Mouse (Mus musculus): ENCODE measurements around the gene Gal3st2.
"Not testable (repeated sequence)": the region's sequence is repeated elsewhere in the genome, so short reads cannot be mapped to it uniquely, and the experiment has no call there.

The Gal3st2 gene

DNA sequence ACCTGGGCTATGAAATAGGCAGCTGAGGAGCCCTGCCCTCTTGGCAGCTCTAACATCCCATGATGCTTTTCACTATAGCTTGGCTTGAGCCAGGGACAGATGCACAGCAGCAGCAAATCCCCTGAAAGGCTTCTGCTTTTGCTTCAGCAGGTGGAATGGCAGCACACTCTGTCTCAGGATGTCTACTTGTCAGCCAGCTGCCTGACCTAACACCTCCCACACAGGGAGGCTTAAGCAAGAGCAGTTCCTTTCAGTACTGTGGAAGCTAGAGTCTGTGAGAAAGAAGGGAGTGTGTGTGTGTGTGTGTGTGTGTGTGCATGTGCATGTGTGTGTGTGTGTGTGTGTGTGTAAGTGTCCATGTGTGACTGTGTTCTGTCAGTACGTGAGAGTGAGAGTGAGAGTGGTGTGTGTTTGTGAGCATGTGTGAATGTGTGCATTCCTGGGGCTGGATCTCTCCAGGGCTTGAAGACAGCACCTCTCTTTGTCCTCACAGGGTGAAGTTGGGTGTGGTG is 10.5 kb downstream of the Gal3st2 start:
- DNase-seq, result not testable (repeated sequence)

DNA sequence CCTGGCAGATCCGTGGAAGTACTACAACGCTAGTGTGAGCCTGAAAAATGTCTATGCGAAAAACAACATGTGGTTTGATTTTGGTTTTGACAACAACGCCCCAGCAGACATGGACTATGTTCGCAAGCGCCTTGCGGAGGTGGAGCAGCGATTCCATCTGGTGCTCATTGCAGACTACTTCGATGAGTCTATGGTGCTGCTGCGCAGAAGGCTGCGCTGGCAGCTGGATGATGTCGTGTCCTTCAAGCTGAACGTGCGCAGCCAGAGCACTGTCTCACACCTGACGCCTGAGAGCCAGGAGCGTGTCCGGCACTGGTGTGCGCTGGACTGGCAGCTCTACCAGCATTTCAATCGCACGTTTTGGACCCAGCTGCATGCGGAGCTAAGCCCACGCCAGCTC is 13.3 kb downstream of the Gal3st2 start:
- DNase-seq, result not testable (repeated sequence)

DNA sequence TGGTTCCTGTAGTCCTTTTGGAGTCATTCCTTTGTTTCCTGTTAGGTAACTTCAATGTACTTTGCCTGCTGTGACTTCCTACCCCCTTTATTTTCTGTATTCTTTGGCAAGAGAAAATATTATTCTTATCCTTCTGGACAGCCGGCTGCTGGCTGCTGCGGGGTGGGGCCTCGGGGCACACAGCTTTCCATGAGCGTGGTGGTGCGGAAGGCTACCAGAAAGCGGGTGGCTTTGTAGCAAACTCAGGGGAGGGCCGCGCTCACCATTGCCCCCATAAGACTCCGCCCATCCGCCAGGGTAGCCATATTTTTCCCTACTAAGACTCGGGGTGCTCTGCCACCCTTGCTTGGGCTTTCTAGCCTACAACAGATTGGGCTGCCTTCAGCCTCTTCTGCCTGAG is 20.7 kb downstream of the Gal3st2 start:
- not testable (repeated sequence) for DNase-seq

GRCm38 (mm10) chr1:93890936-93891335 is 29.8 kb downstream of the Gal3st2 start:
- DNase-seq, result not testable (repeated sequence)

GRCm38 (mm10) chr1:93897395-93897794 is 36.3 kb downstream of the Gal3st2 start:
- not testable (repeated sequence) for DNase-seq

DNA sequence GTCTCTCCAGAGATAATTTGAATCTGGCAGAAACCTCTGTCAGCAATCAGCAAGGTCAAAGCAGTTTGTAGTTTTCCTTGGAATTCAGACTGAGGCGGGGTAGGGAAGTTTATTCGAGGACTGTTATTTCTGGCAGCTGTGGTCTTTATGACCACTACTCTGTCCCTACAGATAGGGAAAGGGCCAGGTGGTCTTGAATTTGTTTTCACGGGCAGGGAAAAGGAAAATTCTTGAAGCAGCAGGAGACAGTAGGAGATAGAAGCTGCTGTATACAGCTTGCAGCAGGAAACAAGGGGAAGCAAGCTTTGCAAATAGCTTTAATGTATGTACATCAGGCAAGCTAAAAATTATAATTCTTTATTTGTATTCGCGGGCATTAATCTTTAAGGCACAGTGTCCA is 40.2 kb downstream of the Gal3st2 start:
- not testable (repeated sequence) for DNase-seq

DNA sequence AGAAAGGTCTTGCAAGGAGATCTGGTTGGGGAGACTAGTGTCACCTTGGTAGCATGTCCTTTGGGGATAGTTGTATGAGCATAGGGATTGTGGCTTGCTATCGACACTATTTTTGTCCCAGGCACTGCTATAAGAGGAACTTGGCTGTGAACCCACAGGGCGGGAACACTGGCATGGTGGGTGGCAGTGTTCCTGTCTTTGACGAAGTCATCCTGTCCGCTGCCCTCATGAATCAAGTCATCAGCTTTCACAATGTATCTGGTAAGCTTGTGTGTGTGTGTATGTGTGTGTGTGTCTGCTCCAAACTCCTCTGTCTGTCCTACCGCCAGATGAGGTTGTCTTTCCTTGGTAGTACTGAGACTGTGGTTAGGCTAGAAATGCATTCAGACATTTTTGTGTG is 45.6 kb downstream of the Gal3st2 start:
- DNase-seq, result not testable (repeated sequence)

GRCm38 (mm10) chr1:93908977-93909586 is 48.0 kb downstream of the Gal3st2 start:
- DNase-seq, result not testable (repeated sequence)

GRCm38 (mm10) chr1:93911877-93912276 is 50.8 kb downstream of the Gal3st2 start:
- not testable (repeated sequence) for DNase-seq

DNA sequence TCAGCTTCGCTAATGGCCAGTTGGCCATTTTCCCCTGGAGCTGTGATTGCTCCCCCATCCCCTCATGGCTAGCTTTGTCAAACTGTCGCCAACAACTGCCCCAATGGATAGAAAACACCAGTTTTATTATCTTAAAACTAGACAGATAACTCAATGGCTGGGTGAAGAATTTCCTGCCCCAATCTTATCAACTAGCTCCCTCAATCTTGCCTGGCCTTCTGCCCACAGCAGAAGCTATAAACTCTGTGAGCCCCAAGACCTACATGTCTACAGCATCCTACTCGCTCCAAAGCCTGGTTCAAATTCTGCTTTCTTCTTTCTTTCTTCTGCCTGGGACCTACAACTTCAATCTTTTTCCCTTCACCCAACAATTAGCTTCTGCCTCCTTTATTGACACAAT is 56.1 kb downstream of the Gal3st2 start:
- not testable (repeated sequence) for DNase-seq

DNA sequence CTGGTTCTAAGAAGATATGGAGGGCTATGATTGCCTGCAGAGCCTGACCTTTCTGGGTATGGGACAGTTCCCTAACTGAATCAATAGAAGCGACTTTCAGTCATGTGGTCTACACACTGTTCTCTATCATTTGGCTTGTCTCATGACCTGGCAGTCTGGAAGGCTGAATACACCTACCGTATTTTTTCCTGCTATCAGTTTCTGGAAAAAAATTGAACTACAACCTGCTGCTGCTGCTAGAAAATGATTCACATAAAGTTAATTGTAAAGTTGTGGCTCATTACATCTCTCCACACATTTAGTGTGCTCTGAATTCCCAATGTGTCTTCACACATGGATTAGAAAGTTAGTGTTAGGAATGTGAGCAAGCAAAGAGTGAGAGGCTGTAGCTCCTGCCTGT is 56.9 kb downstream of the Gal3st2 start, which contains the start of gene Gal3st2b:
Gene Gal3st2b (plus strand): TSS at position 301 of the 400 bp plus-strand sequence.
- DNase-seq, result not testable (repeated sequence)

DNA sequence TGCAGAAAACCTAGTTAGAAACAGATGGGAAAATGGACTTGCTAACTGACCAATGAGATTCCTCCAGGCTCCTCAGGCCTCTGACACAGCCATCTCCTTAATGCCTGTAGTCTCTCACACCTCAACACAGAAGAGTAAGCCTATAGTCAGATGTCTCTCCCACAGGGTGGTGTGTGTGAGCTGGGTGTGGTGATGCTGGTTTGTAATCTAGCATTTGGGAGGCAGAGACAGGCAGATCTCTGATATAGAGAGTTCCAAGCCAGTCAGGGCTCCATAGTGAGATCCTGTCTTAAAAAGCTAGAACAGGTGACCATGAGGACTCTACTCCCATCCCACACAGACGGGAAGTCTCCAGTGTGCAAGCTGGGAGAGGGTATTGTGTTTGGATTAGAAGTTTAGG is 57.7 kb downstream of the Gal3st2 start:
- DNase-seq, result not testable (repeated sequence)

DNA sequence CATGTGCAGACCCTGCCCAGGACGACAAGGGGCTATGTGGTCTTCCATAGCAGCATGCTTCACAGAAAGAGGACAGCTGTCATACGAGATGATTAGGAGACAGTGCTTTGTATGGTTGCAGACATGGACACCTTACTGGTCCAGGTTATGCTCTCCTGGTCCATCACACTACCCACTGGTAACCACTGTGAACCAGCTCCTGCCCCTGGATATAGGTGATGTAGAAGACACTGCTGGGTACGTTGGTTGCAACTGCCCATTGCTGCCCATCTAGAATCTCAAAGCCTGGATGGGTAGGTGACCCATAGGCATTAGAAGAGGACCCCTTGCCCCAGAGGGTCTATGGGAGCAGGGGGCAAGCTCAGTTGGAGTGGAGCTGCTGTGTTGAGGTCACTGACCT is 58.2 kb downstream of the Gal3st2 start:
- not testable (repeated sequence) for DNase-seq

DNA sequence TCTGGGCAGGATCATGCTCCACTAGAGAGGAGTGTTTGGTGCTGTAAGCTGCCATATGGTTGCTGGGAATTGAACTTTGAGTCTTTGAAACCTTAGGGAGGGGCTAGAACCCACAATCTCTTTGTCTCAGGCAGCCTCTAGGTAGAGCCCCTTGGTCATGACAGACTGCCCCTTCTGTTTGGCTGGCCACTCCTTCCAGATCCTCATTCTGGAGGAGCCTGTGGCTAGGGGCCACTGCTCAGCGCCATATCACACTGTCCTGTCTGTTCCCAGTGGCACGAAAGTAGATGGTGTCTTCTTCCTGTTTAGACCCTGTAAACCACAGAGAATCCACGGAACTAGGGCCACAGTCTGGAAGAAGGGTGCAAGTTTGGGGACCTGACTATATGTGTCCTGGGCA is 61.5 kb downstream of the Gal3st2 start:
- not testable (repeated sequence) for DNase-seq

DNA sequence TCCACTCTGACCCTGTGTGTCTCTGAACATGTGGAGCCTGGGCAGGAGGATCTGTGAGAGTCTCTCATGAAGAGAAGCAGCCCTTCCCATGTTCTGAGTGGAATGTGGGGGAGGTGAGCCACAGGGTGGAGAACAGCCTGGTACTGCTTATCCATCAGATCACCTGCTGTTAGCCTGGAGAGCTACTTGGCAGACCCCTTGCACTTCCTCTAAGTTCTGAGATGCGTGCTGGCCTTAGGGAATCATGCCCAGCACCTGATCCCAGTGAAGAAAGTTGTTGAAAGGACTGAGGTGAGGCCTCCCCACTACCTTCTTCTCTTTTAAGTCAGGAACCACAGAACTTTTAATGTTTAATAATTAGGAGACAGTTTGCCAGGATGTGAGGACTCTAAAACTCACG is 62.0 kb downstream of the Gal3st2 start:
- DNase-seq, result not testable (repeated sequence)

All from lung, postnatal 4 days (tissue).